Mouse (Mus musculus): ENCODE results near the gene Man2b1. TPM values are rescaled to one million over a fixed set of nuclear protein-coding genes. Genes with fewer than 3 reads are reported as not detected.
"Not testable (repeated sequence)": the region's sequence is repeated elsewhere in the genome, so short reads cannot be mapped to it uniquely, and the experiment has no call there.

Man2b1 gene
- polyA plus RNA-seq, 1 experiment from 2014 or later, result 30.6 TPM

GRCm38 (mm10) chr8:85123691-85124090 is 40.6 kb downstream of the Man2b1 start:
- peaks cover 4% of the 10 kb centered on the region; the same call in 1 of the 2 replicates for H3K4me1 ChIP-seq (replicated peaks)
- 83% methylated on average over 8 of the region's 8 CpGs for WGBS

GRCm38 (mm10) chr8:85132335-85132734 is 49.3 kb downstream of the Man2b1 start:
- H3K4me3 ChIP-seq, result no peak overlapping the region
- WGBS, result 84% methylated on average over 1 of the region's 1 CpGs
- H3K27ac ChIP-seq, result no peak overlapping the region
- H3K27me3 ChIP-seq, result no peaks in the 10 kb centered on the region
- ATAC-seq (replicated peaks; ENCODE audit: insufficient number of reproducible peaks, insufficient read depth, low FRiP score, low read depth), result no peak
- no peaks in the 10 kb centered on the region for H3K9me3 ChIP-seq (replicated peaks)
- no peak overlapping the region for H3K4me2 ChIP-seq
- no peaks in the 10 kb centered on the region for H3K36me3 ChIP-seq
- H3K4me1 ChIP-seq (replicated peaks), result no peaks in the 10 kb centered on the region
- H3K9ac ChIP-seq, result no peak overlapping the region

More at GRCm38 (mm10) chr8:85123691-85124090, 40.6 kb downstream of the Man2b1 start:
- Histone ChIP-seq H3K4me3 (no peak overlapping the region), H3K9me3 (replicated peaks) (no peaks in the 10 kb centered on the region), H3K36me3 (no peaks in the 10 kb centered on the region), H3K9ac (no peak overlapping the region), H3K27ac (no peak overlapping the region), H3K27me3 (no peaks in the 10 kb centered on the region), H3K4me2 (no peak overlapping the region)
- no peak for ATAC-seq (replicated peaks; ENCODE audit: insufficient number of reproducible peaks, insufficient read depth, low FRiP score, low read depth)

GRCm38 (mm10) chr8:85135690-85136089 is 52.6 kb downstream of the Man2b1 start:
- not testable (repeated sequence) for H3K27ac ChIP-seq; H3K27me3 ChIP-seq; H3K36me3 ChIP-seq; H3K9me3 ChIP-seq (replicated peaks); H3K4me1 ChIP-seq (replicated peaks); ATAC-seq (replicated peaks; ENCODE audit: insufficient number of reproducible peaks, insufficient read depth, low FRiP score, low read depth); H3K4me3 ChIP-seq; H3K4me2 ChIP-seq; H3K9ac ChIP-seq
- 84% methylated on average over 2 of the region's 2 CpGs for WGBS

- Histone ChIP-seq H3K4me1 (replicated peaks) (no peaks in the 10 kb centered on the region), H3K9me3 (replicated peaks) (peaks cover 5% of the 10 kb centered on the region; the same call in 1 of the 2 replicates), H3K27ac (no peak overlapping the region), H3K9ac (no peak overlapping the region), H3K4me3 (no peak overlapping the region), H3K4me2 (no peak overlapping the region), H3K27me3 (no peaks in the 10 kb centered on the region), H3K36me3 (no peaks in the 10 kb centered on the region)
- no peak for ATAC-seq (replicated peaks; ENCODE audit: insufficient number of reproducible peaks, insufficient read depth, low FRiP score, low read depth)
- WGBS, result 85% methylated on average over 4 of the region's 4 CpGs
Measured at GRCm38 (mm10) chr8:85142516-85142915, 59.4 kb downstream of the Man2b1 start.

Small RNA genes lying within 50 kb of the gene (microRNA-seq; reads per million reads assigned to microRNA genes)
- gene Gm23388 (3.2 reads per million, percentile 11 among the genes with 10 or more reads in this experiment), gene Mir7070 (not detected)

Other genes with a start within 250 kb of the Man2b1 start
- 107 and 123 TPM in 2 replicates for gene Rad23a, start 242.6 kb upstream of the Man2b1 start, polyA plus RNA-seq (2015; fragmentation: Nextera tagmentation; extraction: Ambion mirVana)
- gene Calr, start 236.3 kb upstream of the Man2b1 start, polyA plus RNA-seq (2015; fragmentation: Nextera tagmentation; extraction: Ambion mirVana), result 525 and 658 TPM in 2 replicates
- 44.5 and 62.5 TPM in 2 replicates for gene Farsa, start 226.3 kb upstream of the Man2b1 start, polyA plus RNA-seq (2015; fragmentation: Nextera tagmentation; extraction: Ambion mirVana)
- gene Syce2, start 211.2 kb upstream of the Man2b1 start, polyA plus RNA-seq (2015; fragmentation: Nextera tagmentation; extraction: Ambion mirVana), result 23.0 and 32.6 TPM in 2 replicates
- gene Gcdh, start 189.3 kb upstream of the Man2b1 start, polyA plus RNA-seq (2015; fragmentation: Nextera tagmentation; extraction: Ambion mirVana), result 36.4 and 40.1 TPM in 2 replicates
- 1.1 and 4.9 TPM in 2 replicates for gene Klf1, start 181.3 kb upstream of the Man2b1 start, polyA plus RNA-seq (2015; fragmentation: Nextera tagmentation; extraction: Ambion mirVana)
- 4.3 and 7.3 TPM in 2 replicates for gene Dnase2a, start 174.7 kb upstream of the Man2b1 start, polyA plus RNA-seq (2015; fragmentation: Nextera tagmentation; extraction: Ambion mirVana)
- 0.09 and 0.41 TPM in 2 replicates for gene Mast1, start 145.9 kb upstream of the Man2b1 start, polyA plus RNA-seq (2015; fragmentation: Nextera tagmentation; extraction: Ambion mirVana)
- 0.26 TPM in 1 of 2 replicates, not detected in the other for gene Rtbdn, start 136.3 kb upstream of the Man2b1 start, polyA plus RNA-seq (2015; fragmentation: Nextera tagmentation; extraction: Ambion mirVana)
- not detected in 2 replicates for gene Gm49661, start 113.8 kb upstream of the Man2b1 start, polyA plus RNA-seq (2015; fragmentation: Nextera tagmentation; extraction: Ambion mirVana)
- gene Prdx2, start 113.7 kb upstream of the Man2b1 start, polyA plus RNA-seq (2015; fragmentation: Nextera tagmentation; extraction: Ambion mirVana), result 596 and 644 TPM in 2 replicates
- 62.9 and 83.7 TPM in 2 replicates for gene Rnaseh2a, start 113.5 kb upstream of the Man2b1 start, polyA plus RNA-seq (2015; fragmentation: Nextera tagmentation; extraction: Ambion mirVana)
- gene Junb, start 104.6 kb upstream of the Man2b1 start, polyA plus RNA-seq (2015; fragmentation: Nextera tagmentation; extraction: Ambion mirVana), result 11.0 and 16.6 TPM in 2 replicates
- 5.3 and 8.8 TPM in 2 replicates for gene Hook2, start 92.7 kb upstream of the Man2b1 start, polyA plus RNA-seq (2015; fragmentation: Nextera tagmentation; extraction: Ambion mirVana)
- not detected in 2 replicates for gene Best2, start 68.7 kb upstream of the Man2b1 start, polyA plus RNA-seq (2015; fragmentation: Nextera tagmentation; extraction: Ambion mirVana)
- 97.7 and 106 TPM in 2 replicates for gene Asna1, start 58.0 kb upstream of the Man2b1 start, polyA plus RNA-seq (2015; fragmentation: Nextera tagmentation; extraction: Ambion mirVana)
- 68.4 and 77.2 TPM in 2 replicates for gene Trir, start 56.4 kb upstream of the Man2b1 start, polyA plus RNA-seq (2015; fragmentation: Nextera tagmentation; extraction: Ambion mirVana)
- 17.7 and 22.8 TPM in 2 replicates for gene Tnpo2, start 46.4 kb upstream of the Man2b1 start, polyA plus RNA-seq (2015; fragmentation: Nextera tagmentation; extraction: Ambion mirVana)
- gene Fbxw9, start 23.2 kb upstream of the Man2b1 start, polyA plus RNA-seq (2015; fragmentation: Nextera tagmentation; extraction: Ambion mirVana), result 15.4 and 22.2 TPM in 2 replicates
- not detected in 2 replicates for gene Gm5741, start 15.3 kb upstream of the Man2b1 start, polyA plus RNA-seq (2015; fragmentation: Nextera tagmentation; extraction: Ambion mirVana)
- 46.1 and 52.8 TPM in 2 replicates for gene Dhps, start 11.5 kb upstream of the Man2b1 start, polyA plus RNA-seq (2015; fragmentation: Nextera tagmentation; extraction: Ambion mirVana)
- gene Wdr83os, start 2.5 kb upstream of the Man2b1 start, polyA plus RNA-seq (2015; fragmentation: Nextera tagmentation; extraction: Ambion mirVana), result 106 and 110 TPM in 2 replicates
- gene Wdr83, start 2.0 kb upstream of the Man2b1 start, polyA plus RNA-seq (2015; fragmentation: Nextera tagmentation; extraction: Ambion mirVana), result 33.1 and 40.8 TPM in 2 replicates
- gene Zfp791, start 39.8 kb downstream of the Man2b1 start, polyA plus RNA-seq (2015; fragmentation: Nextera tagmentation; extraction: Ambion mirVana), result 0.81 and 1.5 TPM in 2 replicates
- gene Cks1brt, start 68.7 kb downstream of the Man2b1 start, polyA plus RNA-seq (2015; fragmentation: Nextera tagmentation; extraction: Ambion mirVana), result not detected in 2 replicates
- gene Olfr371, start 142.7 kb downstream of the Man2b1 start, polyA plus RNA-seq (2015; fragmentation: Nextera tagmentation; extraction: Ambion mirVana), result not detected in 2 replicates
- 48.1 and 56.1 TPM in 2 replicates for gene Orc6, start 216.4 kb downstream of the Man2b1 start, polyA plus RNA-seq (2015; fragmentation: Nextera tagmentation; extraction: Ambion mirVana)
- gene Vps35, start 216.5 kb downstream of the Man2b1 start, polyA plus RNA-seq (2015; fragmentation: Nextera tagmentation; extraction: Ambion mirVana), result 103 and 106 TPM in 2 replicates

All from heart, embryonic 15.5 days (tissue).